Mouse (Mus musculus) leukemia stem cell, adult 10-12 weeks (primary cell): Measurements from ENCODE around the gene Mypop. TPM values are rescaled to one million over a fixed set of nuclear protein-coding genes. Genes with fewer than 3 reads are reported as not detected.

Experiments used
- polyA plus RNA-seq: library from polyadenylated mRNA; stranded (reverse); fragments of >175 nt; gene quantifications from 2 replicates; pipeline ENCODE4 v1.2.3, GENCODE M21; 2012; ENCODE audit warnings: low replicate concordance

The Mypop gene
- 0.99 and 3.6 TPM in 2 replicates for polyA plus RNA-seq

GRCm38 (mm10) chr7:18990601-18991295, at the start of gene Mypop:
TSS of gene Mypop (plus strand) at chr7:18991245.

GRCm38 (mm10) chr7:18987100-18987499, 3.9 kb upstream of the Mypop start, which contains the start of gene Nanos2:
TSS of gene Nanos2 (plus strand) at chr7:18987400.

GRCm38 (mm10) chr7:19003902-19004630, 13.0 kb downstream of the Mypop start, which contains the start of gene Irf2bp1:
TSS of gene Irf2bp1 (plus strand) at chr7:19004044.

GRCm38 (mm10) chr7:19023357-19023814, 32.3 kb downstream of the Mypop start, which contains the start of gene Foxa3:
TSS of gene Foxa3 (minus strand) at chr7:19023538.

GRCm38 (mm10) chr7:19024096-19024506, 33.1 kb downstream of the Mypop start, which contains the start of gene Sympk:
TSS of gene Sympk (plus strand) at chr7:19024377.

Other genes with a start within 250 kb of the Mypop start
- not detected in 2 replicates for gene Psg19, start 192.7 kb upstream of the Mypop start, polyA plus RNA-seq
- not detected in 2 replicates for gene Psg17, start 169.6 kb upstream of the Mypop start, polyA plus RNA-seq
- not detected in 2 replicates for gene Mill2, start 151.3 kb upstream of the Mypop start, polyA plus RNA-seq
- 5.5 and 12.4 TPM in 2 replicates for gene Pglyrp1, start 119.9 kb upstream of the Mypop start, polyA plus RNA-seq
- 73.1 and 106 TPM in 2 replicates for gene Ccdc61, start 80.8 kb upstream of the Mypop start, polyA plus RNA-seq
- 0.39 and 0.47 TPM in 2 replicates for gene Nova2, start 65.4 kb upstream of the Mypop start, polyA plus RNA-seq
- not detected in 2 replicates for gene Nanos2, start 3.8 kb upstream of the Mypop start, polyA plus RNA-seq
- 116 and 192 TPM in 2 replicates for gene Irf2bp1, start 12.8 kb downstream of the Mypop start, polyA plus RNA-seq
- gene Foxa3, start 32.3 kb downstream of the Mypop start, polyA plus RNA-seq: 0.11 TPM in 2 replicates
- 181 and 223 TPM in 2 replicates for gene Sympk, start 33.1 kb downstream of the Mypop start, polyA plus RNA-seq
- gene Rsph6a, start 63.4 kb downstream of the Mypop start, polyA plus RNA-seq: 0.19 TPM in 1 of 2 replicates, not detected in the other
- gene Dmwd, start 85.0 kb downstream of the Mypop start, polyA plus RNA-seq: 85.8 and 98.6 TPM in 2 replicates
- gene Dmpk, start 92.6 kb downstream of the Mypop start, polyA plus RNA-seq: 62.6 and 65.4 TPM in 2 replicates
- 10.2 and 12.1 TPM in 2 replicates for gene Six5, start 103.3 kb downstream of the Mypop start, polyA plus RNA-seq
- 0.07 TPM in 1 of 2 replicates, not detected in the other for gene Gm4969, start 127.1 kb downstream of the Mypop start, polyA plus RNA-seq
- 28.1 and 39.2 TPM in 2 replicates for gene Fbxo46, start 128.6 kb downstream of the Mypop start, polyA plus RNA-seq
- gene Qpctl, start 158.0 kb downstream of the Mypop start, polyA plus RNA-seq: 9.8 and 13.7 TPM in 2 replicates
- gene Snrpd2, start 158.5 kb downstream of the Mypop start, polyA plus RNA-seq: 24.1 and 39.0 TPM in 2 replicates
- gene Gipr, start 174.9 kb downstream of the Mypop start, polyA plus RNA-seq: 0.07 TPM in 1 of 2 replicates, not detected in the other
- gene Eml2, start 185.2 kb downstream of the Mypop start, polyA plus RNA-seq: 6.5 and 12.1 TPM in 2 replicates
- gene Gpr4, start 221.3 kb downstream of the Mypop start, polyA plus RNA-seq: 0.88 and 1.3 TPM in 2 replicates
- 10.7 and 15.7 TPM in 2 replicates for gene Opa3, start 237.1 kb downstream of the Mypop start, polyA plus RNA-seq